Mouse (Mus musculus): ENCODE data around the gene Erp27. TPM values are rescaled to one million over a fixed set of nuclear protein-coding genes. Genes with fewer than 3 reads are reported as not detected.
A peak's percentile ranks its signal among the peaks of the same experiment; 100 is the strongest.

The Erp27 gene
- polyA plus RNA-seq, 1 experiment from 2014 or later = 0.65 TPM

GRCm38 (mm10) chr6:136950171-136950570, 28.2 kb upstream of the Erp27 start:
- Histone ChIP-seq H3K27ac (replicated peaks) (no peak overlapping the region), H3K9me3 (ENCODE audit: control insufficient read depth, low read length) (no peaks in the 10 kb centered on the region), H3K36me3 (ENCODE audit: control insufficient read depth, insufficient read depth, low read length) (no peaks in the 10 kb centered on the region), H3K4me1 (replicated peaks; ENCODE audit: control insufficient read depth, insufficient read depth) (no peaks in the 10 kb centered on the region), H3K27me3 (ENCODE audit: control insufficient read depth, insufficient read depth, low read length) (no peaks in the 10 kb centered on the region), H3K9ac (ENCODE audit: low read length) (no peak overlapping the region), H3K4me3 (ENCODE audit: low read depth, low read length) (no peak overlapping the region), H3K4me2 (replicated peaks; ENCODE audit: low read depth) (no peak overlapping the region)
- ATAC-seq (ENCODE audit: low FRiP score, low TSS enrichment) (no peak), DNase-seq (ENCODE audit: low spot score) (no peak)
- 92% methylated on average over 2 of the region's 2 CpGs for WGBS
- TF ChIP-seq CTCF (IDR thresholded peaks at IDR 0.05; ENCODE audit: low read depth) = no peak
- TF ChIP-seq EP300 (optimal IDR thresholded peaks at IDR 0.05) = no peak

GRCm38 (mm10) chr6:136947716-136948115, 25.7 kb upstream of the Erp27 start:
- DNase-seq (ENCODE audit: low spot score) = no peak
- TF ChIP-seq CTCF (IDR thresholded peaks at IDR 0.05; ENCODE audit: low read depth) = no peak
- TF ChIP-seq EP300 (optimal IDR thresholded peaks at IDR 0.05) = no peak
- no peaks in the 10 kb centered on the region for H3K4me1 ChIP-seq (replicated peaks; ENCODE audit: control insufficient read depth, insufficient read depth)
- no peak overlapping the region for H3K4me3 ChIP-seq (ENCODE audit: low read depth, low read length)
- no peak overlapping the region for H3K4me2 ChIP-seq (replicated peaks; ENCODE audit: low read depth)
- WGBS = 70% methylated on average over 4 of the region's 4 CpGs
- H3K36me3 ChIP-seq (ENCODE audit: control insufficient read depth, insufficient read depth, low read length) = no peaks in the 10 kb centered on the region
- H3K27me3 ChIP-seq (ENCODE audit: control insufficient read depth, insufficient read depth, low read length) = no peaks in the 10 kb centered on the region
- no peak overlapping the region for H3K27ac ChIP-seq (replicated peaks)
- no peak for ATAC-seq (ENCODE audit: low FRiP score, low TSS enrichment)
- H3K9ac ChIP-seq (ENCODE audit: low read length) = no peak overlapping the region
- no peaks in the 10 kb centered on the region for H3K9me3 ChIP-seq (ENCODE audit: control insufficient read depth, low read length)

- WGBS = 54% methylated on average over 9 of the region's 9 CpGs
- Histone ChIP-seq H3K4me1 (replicated peaks; ENCODE audit: control insufficient read depth, insufficient read depth) (no peaks in the 10 kb centered on the region), H3K27me3 (ENCODE audit: control insufficient read depth, insufficient read depth, low read length) (no peaks in the 10 kb centered on the region), H3K9ac (ENCODE audit: low read length) (no peak overlapping the region), H3K4me2 (replicated peaks; ENCODE audit: low read depth) (no peak overlapping the region), H3K4me3 (ENCODE audit: low read depth, low read length) (no peak overlapping the region), H3K9me3 (ENCODE audit: control insufficient read depth, low read length) (no peaks in the 10 kb centered on the region), H3K27ac (replicated peaks) (no peak overlapping the region), H3K36me3 (ENCODE audit: control insufficient read depth, insufficient read depth, low read length) (no peaks in the 10 kb centered on the region)
- DNase-seq (ENCODE audit: low spot score) (no peak), ATAC-seq (ENCODE audit: low FRiP score, low TSS enrichment) (peak; percentile 45; the same call in 1 of the 2 replicates)
- no peak for TF ChIP-seq CTCF (IDR thresholded peaks at IDR 0.05; ENCODE audit: low read depth)
- no peak for TF ChIP-seq EP300 (optimal IDR thresholded peaks at IDR 0.05)
Observed at GRCm38 (mm10) chr6:136946943-136947342, 25.0 kb upstream of the Erp27 start.

- Histone ChIP-seq H3K27ac (replicated peaks) (no peak overlapping the region), H3K4me3 (ENCODE audit: low read depth, low read length) (no peak overlapping the region), H3K36me3 (ENCODE audit: control insufficient read depth, insufficient read depth, low read length) (no peaks in the 10 kb centered on the region), H3K9ac (ENCODE audit: low read length) (no peak overlapping the region), H3K9me3 (ENCODE audit: control insufficient read depth, low read length) (no peaks in the 10 kb centered on the region), H3K27me3 (ENCODE audit: control insufficient read depth, insufficient read depth, low read length) (no peaks in the 10 kb centered on the region), H3K4me2 (replicated peaks; ENCODE audit: low read depth) (no peak overlapping the region), H3K4me1 (replicated peaks; ENCODE audit: control insufficient read depth, insufficient read depth) (peaks cover 4% of the 10 kb centered on the region)
- 64% methylated on average over 5 of the region's 5 CpGs for WGBS
- no peak for TF ChIP-seq EP300 (optimal IDR thresholded peaks at IDR 0.05)
- no peak for TF ChIP-seq CTCF (IDR thresholded peaks at IDR 0.05; ENCODE audit: low read depth)
- no peak for ATAC-seq (ENCODE audit: low FRiP score, low TSS enrichment)
- no peak for DNase-seq (ENCODE audit: low spot score)
Observed at GRCm38 (mm10) chr6:136946241-136946640, 24.3 kb upstream of the Erp27 start.

GRCm38 (mm10) chr6:136944511-136944910, 22.5 kb upstream of the Erp27 start:
- no peak overlapping the region for H3K4me3 ChIP-seq (ENCODE audit: low read depth, low read length)
- no peaks in the 10 kb centered on the region for H3K27me3 ChIP-seq (ENCODE audit: control insufficient read depth, insufficient read depth, low read length)
- H3K9me3 ChIP-seq (ENCODE audit: control insufficient read depth, low read length) = no peaks in the 10 kb centered on the region
- peaks cover 10% of the 10 kb centered on the region for H3K4me1 ChIP-seq (replicated peaks; ENCODE audit: control insufficient read depth, insufficient read depth)
- H3K27ac ChIP-seq (replicated peaks) = no peak overlapping the region
- no peaks in the 10 kb centered on the region for H3K36me3 ChIP-seq (ENCODE audit: control insufficient read depth, insufficient read depth, low read length)
- DNase-seq (ENCODE audit: low spot score) (no peak), ATAC-seq (ENCODE audit: low FRiP score, low TSS enrichment) (no peak)
- H3K9ac ChIP-seq (ENCODE audit: low read length) = no peak overlapping the region
- no peak for TF ChIP-seq CTCF (IDR thresholded peaks at IDR 0.05; ENCODE audit: low read depth)
- TF ChIP-seq EP300 (optimal IDR thresholded peaks at IDR 0.05) = no peak
- no peak overlapping the region for H3K4me2 ChIP-seq (replicated peaks; ENCODE audit: low read depth)
- WGBS = 58% methylated on average over 8 of the region's 8 CpGs

GRCm38 (mm10) chr6:136943392-136943791, 21.4 kb upstream of the Erp27 start:
- TF ChIP-seq EP300 (optimal IDR thresholded peaks at IDR 0.05) (no peak), CTCF (IDR thresholded peaks at IDR 0.05; ENCODE audit: low read depth) (no peak)
- no peak overlapping the region for H3K4me2 ChIP-seq (replicated peaks; ENCODE audit: low read depth)
- H3K4me1 ChIP-seq (replicated peaks; ENCODE audit: control insufficient read depth, insufficient read depth) = peaks cover 10% of the 10 kb centered on the region
- no peak overlapping the region for H3K9ac ChIP-seq (ENCODE audit: low read length)
- no peak overlapping the region for H3K27ac ChIP-seq (replicated peaks)
- DNase-seq (ENCODE audit: low spot score) (no peak), ATAC-seq (ENCODE audit: low FRiP score, low TSS enrichment) (0 out of 2 replicates have a peak, but pooled peaks have one; percentile 22)
- no peaks in the 10 kb centered on the region for H3K9me3 ChIP-seq (ENCODE audit: control insufficient read depth, low read length)
- H3K27me3 ChIP-seq (ENCODE audit: control insufficient read depth, insufficient read depth, low read length) = no peaks in the 10 kb centered on the region
- H3K4me3 ChIP-seq (ENCODE audit: low read depth, low read length) = no peak overlapping the region
- no peaks in the 10 kb centered on the region for H3K36me3 ChIP-seq (ENCODE audit: control insufficient read depth, insufficient read depth, low read length)

Data from stomach, postnatal 0 days (tissue).